Mouse (Mus musculus) adrenal gland, postnatal 4 days (tissue): ENCODE data around the gene Ahnak. TPM values are rescaled to one million over a fixed set of nuclear protein-coding genes. Genes with fewer than 3 reads are reported as not detected.
A peak's percentile ranks its signal among the peaks of the same experiment; 100 is the strongest.
"Not testable (repeated sequence)": the region's sequence is repeated elsewhere in the genome, so short reads cannot be mapped to it uniquely, and the experiment has no call there.

ENCODE experiments used
- DNase-seq, 2 experiments: peaks; one replicate each; pipeline ENCODE4 v3.0.0; 2021 to 2022; ENCODE audit warnings: low spot score in 2 of 2, mixed read lengths in 2 of 2
- total RNA-seq, 2 experiments: library from RNA; stranded (reverse); gene quantifications; 2 replicates each; pipeline ENCODE4 v1.2.3; 2021

Gene Ahnak
- total RNA-seq, 2 experiments from 2014 or later: 125 to 131 TPM

DNA sequence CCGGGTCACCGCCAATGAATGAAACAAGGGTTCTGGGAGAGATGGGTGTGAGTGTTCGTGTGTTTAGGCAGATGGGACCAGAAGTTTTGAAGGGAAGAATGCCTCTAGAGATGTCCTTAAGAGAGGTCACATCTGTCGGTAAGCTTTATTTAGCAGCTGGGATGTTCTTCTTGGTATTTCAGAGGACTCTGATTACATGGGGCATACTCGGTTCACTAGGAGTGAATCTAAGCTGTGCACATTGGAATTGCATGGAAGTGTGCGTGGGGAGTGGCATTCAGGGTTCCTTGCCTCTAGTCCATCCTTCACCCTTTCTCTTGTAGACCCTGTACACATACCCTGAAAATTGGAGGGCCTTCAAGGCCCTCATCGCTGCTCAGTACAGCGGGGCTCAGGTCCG is 21.2 kb upstream of the Ahnak start:
- no peak for DNase-seq

- DNase-seq: not testable (repeated sequence)
Observed at GRCm38 (mm10) chr19:8972491-8972890, 16.6 kb upstream of the Ahnak start.

- DNase-seq: no peak
Observed at GRCm38 (mm10) chr19:8974638-8975037, 14.4 kb upstream of the Ahnak start.

GRCm38 (mm10) chr19:8975491-8975890 is 13.6 kb upstream of the Ahnak start:
- DNase-seq: no peak

GRCm38 (mm10) chr19:8976535-8976934 is 12.5 kb upstream of the Ahnak start:
- no peak for DNase-seq

DNA sequence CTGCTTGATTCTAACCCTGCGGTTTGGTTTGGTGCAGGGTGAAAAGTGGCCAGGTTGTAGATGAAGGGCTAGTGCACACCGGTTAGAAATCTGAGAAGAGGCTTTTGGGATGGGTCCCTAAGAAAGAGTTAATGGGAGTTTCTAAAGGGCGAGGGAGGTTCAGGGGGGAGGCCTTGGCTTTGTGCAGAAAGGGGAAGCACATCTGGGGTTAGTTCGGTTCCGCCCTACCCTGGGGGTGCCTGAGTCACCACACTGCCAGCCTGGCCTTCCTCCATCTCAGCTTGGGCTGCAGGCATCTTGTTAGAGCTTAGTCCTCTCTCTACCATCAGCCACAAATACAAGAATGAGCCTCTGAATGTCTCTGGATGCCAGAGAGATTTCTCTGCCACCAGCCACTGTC is 8.3 kb upstream of the Ahnak start:
- no peak for DNase-seq

DNA sequence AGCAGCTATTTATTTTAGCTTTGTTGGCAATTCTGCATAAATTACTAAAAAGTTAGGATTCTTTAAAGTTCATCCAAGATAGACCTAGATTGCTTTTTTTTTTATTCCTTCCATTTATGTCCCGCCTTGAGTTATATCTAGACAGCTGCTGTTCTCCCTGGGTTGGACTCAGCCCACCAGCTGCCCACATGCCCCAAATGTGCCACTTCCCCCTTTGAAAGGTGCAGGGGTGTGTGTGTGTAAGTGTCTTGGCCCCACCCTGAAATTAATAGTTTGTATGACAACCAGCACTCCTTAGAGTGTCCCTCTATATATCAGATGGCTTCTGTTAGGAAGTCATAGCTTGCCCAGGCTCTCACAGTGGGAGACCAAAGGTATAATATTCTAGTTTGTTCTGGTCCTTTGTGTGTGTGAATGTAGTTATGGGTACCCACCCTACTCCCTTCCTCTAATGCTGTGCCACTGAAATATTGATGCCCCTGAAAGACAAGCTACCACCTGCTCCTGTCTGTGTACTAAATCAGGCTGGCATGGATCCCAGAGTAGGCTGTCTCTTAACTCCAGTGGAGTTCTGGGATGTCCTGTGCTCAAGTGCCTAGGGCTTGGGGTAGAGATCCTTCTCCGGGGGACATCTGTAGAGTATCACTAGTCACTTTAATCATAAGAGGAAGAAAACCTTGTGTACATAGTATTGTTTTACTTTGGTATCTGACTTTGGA is 7.5 kb upstream of the Ahnak start:
- no peak for DNase-seq

GRCm38 (mm10) chr19:8982303-8983149 is 6.6 kb upstream of the Ahnak start:
- DNase-seq: no peak

DNA sequence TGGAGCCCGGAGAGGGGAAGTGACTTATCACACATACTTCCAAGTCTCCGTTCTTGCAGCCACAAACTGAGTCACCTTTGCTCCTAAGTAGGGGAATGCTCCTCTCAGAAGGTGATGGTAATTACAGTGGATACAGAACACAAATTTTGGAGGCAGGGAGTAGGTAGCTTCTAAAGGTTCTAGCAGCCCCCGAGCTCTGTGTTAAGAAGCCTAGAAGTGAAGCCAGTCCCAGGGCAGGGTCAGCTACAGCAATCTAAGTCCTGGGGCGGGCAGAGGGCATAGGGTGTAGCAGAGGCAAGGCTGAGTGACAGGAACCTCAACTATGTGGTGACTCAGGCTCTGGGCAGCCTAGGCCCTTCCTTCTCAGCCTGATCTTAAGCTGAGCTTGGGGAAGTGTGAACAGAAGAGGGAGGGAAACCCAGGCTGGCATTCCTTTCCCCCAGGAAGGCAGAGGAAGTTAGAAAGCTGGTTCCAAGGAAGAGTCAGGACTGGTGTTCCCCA is 5.9 kb upstream of the Ahnak start:
- DNase-seq: no peak

- DNase-seq: no peak
Observed at GRCm38 (mm10) chr19:8984255-8984868, 4.7 kb upstream of the Ahnak start.

GRCm38 (mm10) chr19:8985891-8986290 is 3.2 kb upstream of the Ahnak start:
- DNase-seq: no peak

DNA sequence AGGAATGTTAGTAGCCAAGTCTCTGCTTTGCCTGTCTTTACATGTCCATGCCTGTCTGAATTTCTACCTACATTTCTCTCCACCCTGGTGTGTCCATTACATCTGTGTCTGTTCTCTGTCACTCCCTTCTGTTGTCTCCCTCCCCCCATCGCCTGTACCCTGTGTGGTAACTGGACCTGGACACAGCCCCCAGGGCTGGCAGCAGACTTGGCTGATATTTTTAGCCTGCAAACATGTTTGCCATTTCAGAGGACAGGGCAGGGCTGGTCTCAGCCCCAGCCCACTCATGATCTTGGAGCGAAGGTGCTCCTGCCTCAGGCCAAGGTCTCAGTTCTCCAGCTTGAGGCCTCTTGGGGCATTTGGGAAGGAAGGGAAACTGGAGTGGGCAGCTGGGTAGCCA is 1.3 kb upstream of the Ahnak start:
- DNase-seq: no peak

- no peak for DNase-seq
Observed at GRCm38 (mm10) chr19:8988346-8989065, 578 bp upstream of the Ahnak start.

DNA sequence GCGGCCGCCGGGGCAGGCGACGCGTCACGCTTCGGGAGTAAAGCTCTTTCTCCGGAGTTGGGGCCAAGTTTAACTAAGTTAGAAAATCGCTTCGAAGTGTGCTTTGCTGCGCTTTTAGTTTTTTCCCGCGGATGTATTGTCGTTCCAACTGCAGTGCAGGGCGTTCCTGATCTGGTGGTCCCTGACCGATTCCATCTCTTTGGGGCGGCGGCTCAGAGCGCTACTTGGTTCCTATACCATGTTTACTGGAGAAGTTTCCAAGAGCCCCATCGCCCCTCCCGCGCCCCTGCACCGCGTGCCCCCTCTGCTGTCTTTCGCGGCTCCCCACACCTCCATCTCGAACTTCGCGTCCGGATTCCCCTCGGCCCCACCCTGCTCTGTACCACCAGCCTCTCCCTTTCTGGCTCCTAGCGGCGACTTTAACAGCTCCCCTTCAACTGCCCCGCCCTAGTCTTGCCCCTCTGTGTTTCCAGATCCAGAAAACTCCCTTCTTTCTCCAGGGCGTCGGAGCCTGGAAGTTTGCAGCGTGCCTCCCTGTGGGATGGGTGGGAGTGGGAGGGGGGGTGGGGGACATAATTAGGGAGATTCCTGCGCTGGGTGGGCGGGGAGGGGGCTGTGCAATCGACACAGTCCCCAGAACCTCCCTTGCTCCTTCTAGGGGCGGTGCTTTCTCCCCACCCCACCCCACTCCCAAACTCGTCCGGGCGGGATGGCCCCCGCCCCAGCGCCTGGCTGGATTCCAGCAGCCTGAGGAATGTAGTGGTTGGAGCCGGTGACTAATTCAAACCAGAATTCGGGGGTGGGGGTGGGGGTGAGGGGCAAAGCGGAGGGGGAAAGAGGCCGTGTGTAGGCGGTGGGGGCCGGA is 715 bp downstream of the Ahnak start:
- peak; percentile 62 to 74 for DNase-seq

DNA sequence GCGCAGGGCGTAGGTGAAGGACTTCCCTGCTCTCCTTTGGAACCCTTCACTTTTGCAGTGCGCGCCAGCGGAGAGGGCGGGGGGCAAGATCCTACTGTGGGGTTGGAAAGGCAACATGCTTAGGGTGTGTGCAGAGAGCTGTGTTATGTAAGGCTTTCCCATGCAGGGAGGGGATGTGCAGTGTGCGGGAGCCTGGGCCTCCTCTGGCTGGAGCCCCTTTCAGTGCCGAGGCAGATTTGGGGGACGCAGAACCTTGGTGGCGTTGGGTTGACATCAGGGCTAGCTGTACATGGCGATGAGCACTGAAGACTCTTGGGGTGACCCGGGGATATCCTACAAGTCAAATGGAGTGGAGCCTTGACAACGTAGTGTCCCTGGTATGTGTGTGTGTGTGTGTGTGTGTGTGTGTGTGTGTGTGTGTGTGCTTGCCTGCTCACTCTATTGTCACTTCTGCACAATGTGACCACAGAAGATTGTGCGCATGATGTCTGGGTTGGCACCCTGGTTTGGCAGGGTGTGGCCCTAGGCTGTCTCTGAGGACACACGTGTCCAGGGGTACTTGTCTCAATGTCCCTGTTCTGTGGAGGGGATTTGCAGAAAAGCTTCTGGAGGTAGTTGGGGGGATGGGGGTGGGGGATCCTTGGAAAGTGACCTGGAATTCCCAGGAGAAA is 1.5 kb downstream of the Ahnak start:
- no peak for DNase-seq

GRCm38 (mm10) chr19:8991245-8991870 is 2.3 kb downstream of the Ahnak start:
- DNase-seq: no peak

DNA sequence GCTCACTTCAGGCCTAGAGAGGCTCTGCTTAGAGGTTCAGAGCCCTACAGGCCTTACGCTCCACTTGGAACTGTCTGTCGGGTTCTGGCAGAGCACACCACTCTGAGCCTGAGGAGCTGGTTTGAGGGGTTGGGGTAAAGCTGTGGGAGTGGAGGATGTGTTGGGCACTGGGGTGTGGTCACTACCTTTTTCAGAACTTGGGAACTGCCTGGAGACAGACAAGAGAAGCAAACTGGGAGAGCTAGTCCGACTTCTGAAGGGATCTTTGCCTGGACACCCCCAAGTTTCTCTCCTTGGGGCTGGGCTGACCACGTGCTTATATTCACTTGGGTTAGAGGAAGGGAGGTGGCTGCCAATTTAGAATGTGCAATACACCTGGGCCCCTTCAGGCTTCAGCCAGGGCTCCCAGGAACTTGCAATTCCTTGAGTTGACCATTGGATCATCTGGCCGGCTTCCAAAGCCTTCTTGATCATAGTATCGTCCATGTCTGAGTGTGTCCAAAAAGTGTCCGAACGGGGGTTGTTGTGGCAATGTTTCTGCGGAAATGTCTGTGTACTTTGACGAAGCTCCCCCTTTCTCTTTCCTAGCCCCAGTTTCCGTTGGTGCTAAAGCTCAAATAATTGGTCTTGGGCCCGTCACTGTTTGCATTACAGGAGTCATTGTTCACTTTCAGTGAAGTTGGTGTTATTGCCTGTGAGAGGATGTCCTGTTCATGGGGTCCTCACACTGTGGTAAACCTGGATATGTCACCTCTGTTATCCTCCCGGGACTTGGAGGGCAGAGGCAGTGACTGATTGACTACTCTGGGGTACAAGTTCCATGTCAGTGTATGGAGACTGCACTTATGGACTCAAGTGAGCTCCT is 3.0 kb downstream of the Ahnak start:
- no peak for DNase-seq
